Mouse (Mus musculus) liver, postnatal 0 days (tissue): Measurements from ENCODE around the gene Pcyt1a.

ENCODE experiments used
- CTCF ChIP-seq: sonication (generic); IDR thresholded peaks from 2 replicates; pipeline ENCODE4 v1.5.1; 2016; ENCODE audit warnings: antibody characterized with exemption, low read depth
- EP300 ChIP-seq: IDR thresholded peaks from 2 replicates; pipeline ENCODE4 v1.6.1; 2016; ENCODE audit warnings: antibody characterized with exemption, low read depth, mild to moderate bottlenecking

DNA sequence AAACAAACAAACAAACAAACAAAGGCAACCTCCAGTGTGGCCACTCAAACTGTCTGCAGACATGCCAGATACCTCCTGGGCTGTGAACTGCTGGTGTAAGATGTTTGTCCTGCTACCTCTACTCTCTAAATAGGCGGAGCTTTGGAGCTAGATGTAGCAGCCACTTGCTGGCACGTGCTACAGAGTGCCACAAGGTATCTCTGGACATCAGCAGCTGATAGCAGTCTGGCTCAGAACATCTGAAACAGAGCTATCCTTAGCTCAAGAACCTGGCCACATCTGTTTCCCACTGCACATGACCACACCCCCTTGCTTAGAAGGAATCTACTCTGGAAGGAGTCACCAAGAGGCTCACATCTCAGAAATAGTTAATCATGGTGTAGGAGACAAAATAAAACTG, 54.5 kb downstream of the Pcyt1a start:
- TF ChIP-seq CTCF = no peak
- no peak for TF ChIP-seq EP300
